14 mouse cellular contexts compared by ENCODE assay signal in the genomic region with DNA sequence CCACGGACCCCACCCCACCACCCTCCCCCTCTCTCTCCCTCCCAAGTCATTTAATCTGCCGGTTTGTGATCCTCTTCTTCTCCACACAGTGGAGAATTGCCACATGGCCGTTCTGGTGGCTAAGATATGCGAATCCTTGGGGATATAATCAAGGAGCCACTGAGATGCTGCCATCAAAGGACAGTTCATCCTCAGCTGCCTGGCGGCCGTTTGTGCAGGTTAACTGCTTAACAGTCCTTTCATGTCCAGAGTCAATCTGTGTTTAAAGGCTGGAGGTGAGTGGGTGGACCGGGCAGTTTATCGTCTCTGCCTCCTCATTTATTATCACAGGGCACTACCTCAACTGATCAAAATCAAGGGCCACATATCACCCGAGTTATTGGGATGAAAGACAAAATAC.
DNase-seq lines count a peak whose midpoint lies in the region; ATAC-seq lines count a peak whose summit lies in the region.
"Had no signal": no experiment of that assay in that cellular context is flagged by ENCODE, and none has a peak within 500 bp of the region (broad histone marks: within the 10 kb centered on the region; RNA-seq: fewer than 3 reads in every experiment).

No protein-coding gene starts in this region.

- no peak overlapping the region for H3K9ac ChIP-seq in forebrain, embryonic 13.5 days
- no peak overlapping the region for H3K9ac ChIP-seq in lung, embryonic 15.5 days

- no peak overlapping the region for H3K4me2 ChIP-seq in forebrain, embryonic 13.5 days
- H3K4me2 ChIP-seq in lung, embryonic 15.5 days = peak overlapping the region; percentile 13; the same call in 1 of the 2 replicates

- no peak overlapping the region for H3K4me3 ChIP-seq in forebrain, embryonic 10.5 days
- H3K4me3 ChIP-seq in forebrain, embryonic 13.5 days = no peak overlapping the region
- H3K4me3 ChIP-seq in lung, embryonic 15.5 days = no peak overlapping the region
- no peak overlapping the region for H3K4me3 ChIP-seq in midbrain, embryonic 10.5 days

- peak overlapping the region; percentile 32; the same call in 1 of the 2 replicates for H3K27ac ChIP-seq in forebrain, embryonic 10.5 days
- H3K27ac ChIP-seq in forebrain, embryonic 13.5 days = no peak overlapping the region
- H3K27ac ChIP-seq in lung, embryonic 15.5 days = no peak overlapping the region
- H3K27ac ChIP-seq in midbrain, embryonic 10.5 days (replicated peaks) = peak overlapping the region; percentile 46

- 62% methylated on average over 9 of the region's 9 CpGs for WGBS in forebrain, embryonic 10.5 days
- WGBS in forebrain, embryonic 13.5 days = 60% methylated on average over 9 of the region's 9 CpGs
- 24% methylated on average over 9 of the region's 9 CpGs for WGBS in lung, embryonic 15.5 days
- 65% methylated on average over 9 of the region's 9 CpGs for WGBS in midbrain, embryonic 10.5 days

- no peak for DNase-seq in forebrain, embryonic 10.5 days (ENCODE audit: extremely low spot score, low spot score)
- no peak for DNase-seq in lung, postnatal 25 days (ENCODE audit: low spot score)
- no peak for DNase-seq in midbrain, embryonic 10.5 days (ENCODE audit: low spot score)
- no peak for DNase-seq in retina, embryonic 14.5 days (ENCODE audit: low spot score)
- DNase-seq in Muller cell, postnatal 12 days (ENCODE audit: inconsistent ontology term) = no peak
- DNase-seq in adrenal gland, postnatal 25 days = no peak
- DNase-seq: adrenal gland, adult 2 months; cerebellum, adult 18-20 months; lung, adult 18-20 months; thymus, postnatal 4 days had no signal

- no peaks in the 10 kb centered on the region for H3K27me3 ChIP-seq in forebrain, embryonic 10.5 days (ENCODE audit: poor library complexity, severe bottlenecking)
- H3K27me3 ChIP-seq in forebrain, embryonic 13.5 days = no peaks in the 10 kb centered on the region
- H3K27me3 ChIP-seq in lung, embryonic 15.5 days = no peaks in the 10 kb centered on the region
- H3K27me3 ChIP-seq in midbrain, embryonic 10.5 days (ENCODE audit: low read depth, poor library complexity, severe bottlenecking) = no peaks in the 10 kb centered on the region
- H3K27me3 ChIP-seq: CH12.LX had no signal

- no peak for ATAC-seq in forebrain, embryonic 13.5 days
- ATAC-seq in lung, embryonic 15.5 days (ENCODE audit: borderline replicate concordance, extremely low read depth, low FRiP score, low TSS enrichment) = no peak
- ATAC-seq: inflammation-experienced regulatory T-cells, adult 6 months had no signal

- no peaks in the 10 kb centered on the region for H3K9me3 ChIP-seq in forebrain, embryonic 10.5 days
- H3K9me3 ChIP-seq in forebrain, embryonic 13.5 days (replicated peaks) = no peaks in the 10 kb centered on the region
- H3K9me3 ChIP-seq in lung, embryonic 15.5 days = no peaks in the 10 kb centered on the region
- H3K9me3 ChIP-seq in midbrain, embryonic 10.5 days (replicated peaks) = no peaks in the 10 kb centered on the region

- peaks cover 33% of the 10 kb centered on the region for H3K4me1 ChIP-seq in forebrain, embryonic 10.5 days
- 0 out of 2 replicates have a peak, but pooled peaks cover 8% of the 10 kb centered on the region for H3K4me1 ChIP-seq in forebrain, embryonic 13.5 days
- H3K4me1 ChIP-seq in lung, embryonic 15.5 days = peaks cover 17% of the 10 kb centered on the region; the same call in 1 of the 2 replicates
- peaks cover 39% of the 10 kb centered on the region for H3K4me1 ChIP-seq in midbrain, embryonic 10.5 days

- H3K36me3 ChIP-seq in forebrain, embryonic 10.5 days (replicated peaks) = no peaks in the 10 kb centered on the region
- H3K36me3 ChIP-seq in forebrain, embryonic 13.5 days (ENCODE audit: poor library complexity, severe bottlenecking) = no peaks in the 10 kb centered on the region
- H3K36me3 ChIP-seq in lung, embryonic 15.5 days = no peaks in the 10 kb centered on the region
- no peaks in the 10 kb centered on the region for H3K36me3 ChIP-seq in midbrain, embryonic 10.5 days

Comparison
In these comparisons a context has a peak if more than half of its experiments do, and no peak if none do; other contexts are left out.
1. H3K27ac ChIP-seq: peak in forebrain, embryonic 10.5 days (single experiment) and midbrain, embryonic 10.5 days (single experiment); none in forebrain, embryonic 13.5 days (single experiment) and lung, embryonic 15.5 days (single experiment).